Mouse (Mus musculus): ENCODE measurements at regions not wholly inside any gene's neighbourhood (a gene's known extent, or its start where the extent isn't known, plus 50 kb on each side); places are given as distances from the start of the nearest gene placed in this dataset.

DNA sequence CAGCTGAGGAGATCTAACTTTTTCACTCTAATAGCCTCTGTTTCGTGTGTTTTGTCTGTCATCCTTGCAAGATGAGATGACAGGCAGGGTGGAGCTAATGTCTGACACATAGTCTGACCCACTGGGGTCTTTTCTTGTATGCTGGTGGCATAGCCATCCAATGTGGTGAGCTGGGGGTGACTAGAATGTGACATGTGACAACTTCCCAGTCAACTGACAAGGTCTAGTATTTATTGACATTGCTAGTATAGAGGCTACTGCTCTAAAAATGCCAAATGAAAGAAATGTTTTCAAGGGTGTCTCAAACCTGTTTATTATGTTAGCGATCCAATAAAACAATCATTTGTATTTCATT is 228.3 kb downstream of the Otor start:
- TF ChIP-seq CTCF (IDR thresholded peaks at IDR 0.05; ENCODE audit: low read depth) (no peak), EP300 (IDR thresholded peaks at IDR 0.05; ENCODE audit: low read depth) (no peak)
